Mouse (Mus musculus): ENCODE measurements at regions not wholly inside any gene's neighbourhood (a gene's known extent, or its start where the extent isn't known, plus 50 kb on each side); places are given as distances from the start of the nearest gene placed in this dataset.

GRCm38 (mm10) chr8:90630796-90631195 is 186.4 kb downstream of the Gm19935 start:
- no peak for TF ChIP-seq CTCF (IDR thresholded peaks at IDR 0.05; ENCODE audit: insufficient read depth, low read length)
- no peak for TF ChIP-seq POLR2A (IDR thresholded peaks at IDR 0.05; ENCODE audit: borderline replicate concordance, extremely low read depth, low read depth, low read length)

All from lung, adult 2 months (tissue).